ENCODE assay signal across 8 mouse cellular contexts in genomic region chr4:123990293-123991185, GRCm38 (mm10).
DNase-seq lines count a peak whose midpoint lies in the region; ATAC-seq lines count a peak whose summit lies in the region.

No protein-coding gene starts in this region.

- peak overlapping the region; percentile 38 for H3K4me3 ChIP-seq in embryonic facial prominence, embryonic 13.5 days
- H3K4me3 ChIP-seq in hindbrain, embryonic 12.5 days = peak overlapping the region; percentile 22
- peak overlapping the region; percentile 36 for H3K4me3 ChIP-seq in midbrain, embryonic 16.5 days (ENCODE audit: low read depth, low read length)

- DNase-seq in thymus, postnatal 4 days = peak; percentile 8
- DNase-seq in thymus, postnatal 25 days = no peak
- peak; percentile 23 to 36 for DNase-seq in layer of hippocampus, postnatal 10 days (ENCODE audit: low spot score in 2 of 2)
- DNase-seq in urinary bladder, postnatal 36 days (ENCODE audit: low spot score in 2 of 2) = peak; percentile 20 to 45
- DNase-seq in ovary, postnatal 10 days (ENCODE audit: low spot score) = no peak

- H3K27me3 ChIP-seq in embryonic facial prominence, embryonic 13.5 days = peaks cover 45% of the 10 kb centered on the region
- peaks cover 5% of the 10 kb centered on the region; the same call in 1 of the 2 replicates for H3K27me3 ChIP-seq in hindbrain, embryonic 12.5 days
- peaks cover 3% of the 10 kb centered on the region; the same call in 1 of the 2 replicates for H3K27me3 ChIP-seq in midbrain, embryonic 16.5 days (ENCODE audit: control insufficient read depth, insufficient read depth, low read depth, low read length)

- ATAC-seq in embryonic facial prominence, embryonic 13.5 days (ENCODE audit: insufficient number of reproducible peaks, insufficient read depth, low FRiP score, low TSS enrichment, low read depth) = no peak
- ATAC-seq in hindbrain, embryonic 12.5 days (ENCODE audit: low FRiP score) = peak; percentile 90
- ATAC-seq in midbrain, embryonic 16.5 days = peak; percentile 89

- H3K9ac ChIP-seq in embryonic facial prominence, embryonic 13.5 days = peak overlapping the region; percentile 59
- H3K9ac ChIP-seq in hindbrain, embryonic 12.5 days = peak overlapping the region; percentile 39; the same call in 1 of the 2 replicates
- peak overlapping the region; percentile 47; the same call in 1 of the 2 replicates for H3K9ac ChIP-seq in midbrain, embryonic 16.5 days (ENCODE audit: low read depth, low read length)

- no peaks in the 10 kb centered on the region for H3K9me3 ChIP-seq in embryonic facial prominence, embryonic 13.5 days
- no peaks in the 10 kb centered on the region for H3K9me3 ChIP-seq in hindbrain, embryonic 12.5 days (replicated peaks)
- H3K9me3 ChIP-seq in midbrain, embryonic 16.5 days (replicated peaks; ENCODE audit: control insufficient read depth, low read length, poor library complexity, severe bottlenecking) = no peaks in the 10 kb centered on the region

- H3K4me2 ChIP-seq in embryonic facial prominence, embryonic 13.5 days = peak overlapping the region; percentile 78
- H3K4me2 ChIP-seq in hindbrain, embryonic 12.5 days (replicated peaks) = peak overlapping the region; percentile 59
- peak overlapping the region; percentile 69 for H3K4me2 ChIP-seq in midbrain, embryonic 16.5 days (ENCODE audit: low read length)

- H3K36me3 ChIP-seq in embryonic facial prominence, embryonic 13.5 days = no peaks in the 10 kb centered on the region
- no peaks in the 10 kb centered on the region for H3K36me3 ChIP-seq in hindbrain, embryonic 12.5 days
- H3K36me3 ChIP-seq in midbrain, embryonic 16.5 days (ENCODE audit: control insufficient read depth, insufficient read depth, low read length) = no peaks in the 10 kb centered on the region

- no peak overlapping the region for H3K27ac ChIP-seq in embryonic facial prominence, embryonic 13.5 days
- H3K27ac ChIP-seq in hindbrain, embryonic 12.5 days = peak overlapping the region; percentile 66
- peak overlapping the region; percentile 61; the same call in 1 of the 2 replicates for H3K27ac ChIP-seq in midbrain, embryonic 16.5 days (ENCODE audit: low read length)

- peaks cover 14% of the 10 kb centered on the region for H3K4me1 ChIP-seq in embryonic facial prominence, embryonic 13.5 days
- peaks cover 27% of the 10 kb centered on the region for H3K4me1 ChIP-seq in hindbrain, embryonic 12.5 days
- peaks cover 14% of the 10 kb centered on the region for H3K4me1 ChIP-seq in midbrain, embryonic 16.5 days (ENCODE audit: control insufficient read depth, insufficient read depth, low read length)

- 2% methylated on average over 37 of the region's 37 CpGs for WGBS in embryonic facial prominence, embryonic 13.5 days
- 2% methylated on average over 37 of the region's 37 CpGs for WGBS in hindbrain, embryonic 12.5 days
- under 1% methylated on average over 37 of the region's 37 CpGs for WGBS in midbrain, embryonic 16.5 days

Comparison
In these comparisons a context has a peak if more than half of its experiments do, and no peak if none do; other contexts are left out.
1. DNase-seq: peak in thymus, postnatal 4 days (single experiment), layer of hippocampus, postnatal 10 days (2 of 2) and urinary bladder, postnatal 36 days (2 of 2); none in thymus, postnatal 25 days (single experiment) and ovary, postnatal 10 days (single experiment).
2. Peak in every context shown above with its lines, with median percentiles within 50 percentile points of each other: H3K4me2 ChIP-seq, H3K4me3 ChIP-seq and H3K9ac ChIP-seq.